Mouse (Mus musculus) heart, embryonic 12.5 days (tissue): ENCODE results near the gene Speer4e. TPM values are rescaled to one million over a fixed set of nuclear protein-coding genes. Genes with fewer than 3 reads are reported as not detected.
A peak's percentile ranks its signal among the peaks of the same experiment; 100 is the strongest.
"Not testable (repeated sequence)": the region's sequence is repeated elsewhere in the genome, so short reads cannot be mapped to it uniquely, and the experiment has no call there.

Experiments used
- ATAC-seq: fragments of 200-750 bp; cut with Nextera tagmentation; 2 replicates; pipeline ENCODE4 v1.8.0; 2017; ENCODE audit warnings: moderate TSS enrichment, moderate library complexity; ENCODE audit not compliant: insufficient number of reproducible peaks, low FRiP score
- H3K27ac ChIP-seq: fragments of 300-500 bp; sonication (generic); 2 replicates; pipeline ENCODE4 v1.5.1; 2016; ENCODE audit warnings: mild to moderate bottlenecking, moderate library complexity; ENCODE audit not compliant: poor library complexity, severe bottlenecking
- H3K27me3 ChIP-seq: fragments of 300-500 bp; sonication (generic); replicated peaks from 2 replicates; pipeline ENCODE4 v1.6.1; 2016; ENCODE audit warnings: mild to moderate bottlenecking, moderate library complexity
- H3K36me3 ChIP-seq: fragments of 300-500 bp; sonication (generic); 2 replicates; pipeline ENCODE4 v1.6.1; 2016; ENCODE audit warnings: mild to moderate bottlenecking, moderate library complexity
- H3K4me1 ChIP-seq: fragments of 300-500 bp; sonication (generic); replicated peaks from 2 replicates; pipeline ENCODE4 v1.6.1; 2016; ENCODE audit warnings: mild to moderate bottlenecking
- H3K4me2 ChIP-seq: fragments of 300-500 bp; sonication (generic); 2 replicates; pipeline ENCODE4 v1.6.1; 2016; ENCODE audit warnings: mild to moderate bottlenecking, moderate library complexity
- H3K4me3 ChIP-seq: fragments of 300-500 bp; sonication (generic); 2 replicates; pipeline ENCODE4 v1.5.1; 2016; ENCODE audit warnings: mild to moderate bottlenecking
- H3K9ac ChIP-seq: fragments of 300-500 bp; sonication (generic); 2 replicates; pipeline ENCODE4 v1.6.1; 2016; ENCODE audit warnings: mild to moderate bottlenecking, moderate library complexity
- H3K9me3 ChIP-seq: fragments of 300-500 bp; sonication (generic); replicated peaks from 2 replicates; pipeline ENCODE4 v1.6.1; 2016; ENCODE audit warnings: mild to moderate bottlenecking, moderate library complexity
- WGBS: fragments of 180-500 bp; shearing (Covaris S2); methylation state at CpG from one replicate; pipeline ENCODE4 v1.1.7; 2016; 5-methylcytosine and 5-hydroxymethylcytosine counted together
- polyA plus RNA-seq: library from polyadenylated mRNA; unstranded; fragments of >200 nt; fragmentation: Nextera tagmentation; extraction: Ambion mirVana; gene quantifications from 2 replicates; pipeline ENCODE4 v1.2.1, GENCODE M21; 2016

Gene Speer4e
- 0.10 and 0.17 TPM in 2 replicates for polyA plus RNA-seq

DNA sequence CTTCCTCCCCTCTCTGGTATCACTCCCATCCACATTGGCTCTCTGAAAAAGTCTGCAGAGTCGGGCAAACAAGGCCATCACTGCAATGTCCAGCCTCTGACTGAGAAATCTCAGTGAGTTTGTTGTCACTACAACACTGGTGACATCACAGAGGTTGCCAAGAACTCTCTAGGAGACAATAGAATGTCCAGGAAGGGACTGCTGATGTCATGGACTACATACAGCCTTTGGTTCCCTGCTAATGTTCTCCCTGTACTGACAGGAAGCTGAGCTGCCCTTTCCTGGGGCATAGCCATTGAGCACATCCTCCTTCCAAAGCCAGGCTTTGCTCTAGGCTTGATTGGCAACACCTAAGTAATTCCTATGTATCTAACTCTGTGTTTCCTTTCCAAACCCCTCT, at the start of gene Speer4e:
Speer4e (minus strand) TSS at position 101 of the 400 bp plus-strand sequence.
- not testable (repeated sequence) for H3K4me2 ChIP-seq, ATAC-seq, H3K27me3 ChIP-seq, H3K27ac ChIP-seq, H3K4me3 ChIP-seq, H3K36me3 ChIP-seq, H3K9me3 ChIP-seq, H3K9ac ChIP-seq, H3K4me1 ChIP-seq
- 65% methylated on average over 1 of the region's 1 CpGs for WGBS

DNA sequence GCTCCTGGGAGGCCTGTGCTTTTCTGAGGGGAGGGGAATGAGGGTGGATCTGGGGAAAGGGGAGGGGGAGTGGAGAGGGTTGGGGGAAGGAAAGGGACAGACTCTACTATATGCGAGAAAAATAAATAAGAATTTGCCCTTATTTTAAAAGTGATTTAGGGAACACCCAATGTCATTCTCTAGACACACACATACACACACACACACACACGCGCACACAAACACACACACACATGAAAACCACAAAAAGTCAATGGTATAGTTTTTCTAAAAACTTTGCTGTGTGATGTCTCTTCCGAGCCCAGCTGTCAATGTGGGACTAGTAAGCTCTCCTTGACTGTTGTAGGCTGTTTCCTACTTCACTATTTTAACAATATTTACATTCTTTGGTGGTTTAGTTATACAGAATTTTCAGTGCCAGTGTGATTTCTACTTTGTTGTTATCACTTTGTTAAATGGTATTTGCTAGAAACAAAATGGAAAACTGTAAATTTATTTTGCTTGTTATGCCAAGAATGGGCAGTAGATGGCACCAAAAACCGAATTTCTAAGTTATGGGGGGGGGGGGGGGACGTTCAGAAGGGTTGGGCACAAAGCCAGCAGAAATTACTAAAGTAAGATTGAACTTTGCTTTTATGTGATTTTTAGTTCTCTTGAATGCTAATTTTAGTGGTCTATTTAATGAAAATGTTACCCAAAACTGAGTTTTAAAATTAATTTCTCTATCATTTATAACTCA, 48.6 kb upstream of the Speer4e start:
- WGBS, result 39% methylated on average over 6 of the region's 6 CpGs
- peak; percentile 61; the same call in 1 of the 2 replicates for ATAC-seq

DNA sequence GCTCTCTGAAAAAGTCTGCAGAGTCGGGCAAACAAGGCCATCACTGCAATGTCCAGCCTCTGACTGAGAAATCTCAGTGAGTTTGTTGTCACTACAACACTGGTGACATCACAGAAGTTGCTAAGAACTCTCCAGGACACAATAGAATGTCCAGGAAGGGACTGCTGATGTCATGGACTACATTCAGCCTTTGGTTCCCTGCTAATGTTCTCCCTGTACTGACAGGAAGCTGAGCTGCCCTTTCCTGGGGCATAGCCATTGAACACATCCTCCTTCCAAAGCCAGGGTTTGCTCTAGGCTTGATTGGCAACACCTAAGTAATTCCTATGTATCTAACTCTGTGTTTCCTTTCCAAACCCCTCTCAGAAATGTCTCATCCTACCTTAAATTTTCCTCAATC, 40.6 kb upstream of the Speer4e start, which contains the start of gene Gm10354:
Gm10354 (minus strand) TSS at position 101 of the 400 bp plus-strand sequence.
- not testable (repeated sequence) for H3K27ac ChIP-seq, H3K27me3 ChIP-seq, H3K4me3 ChIP-seq, H3K9me3 ChIP-seq, H3K36me3 ChIP-seq, ATAC-seq, H3K4me1 ChIP-seq, H3K9ac ChIP-seq, H3K4me2 ChIP-seq
- WGBS, result 25% methylated on average over 1 of the region's 1 CpGs

More for the DNA sequence above, 48.6 kb upstream of the Speer4e start:
- H3K27me3 ChIP-seq, H3K4me2 ChIP-seq, H3K27ac ChIP-seq, H3K4me3 ChIP-seq, H3K4me1 ChIP-seq, H3K36me3 ChIP-seq, H3K9ac ChIP-seq: not testable (repeated sequence)
- H3K9me3 ChIP-seq, result peaks cover 15% of the 10 kb centered on the region

DNA sequence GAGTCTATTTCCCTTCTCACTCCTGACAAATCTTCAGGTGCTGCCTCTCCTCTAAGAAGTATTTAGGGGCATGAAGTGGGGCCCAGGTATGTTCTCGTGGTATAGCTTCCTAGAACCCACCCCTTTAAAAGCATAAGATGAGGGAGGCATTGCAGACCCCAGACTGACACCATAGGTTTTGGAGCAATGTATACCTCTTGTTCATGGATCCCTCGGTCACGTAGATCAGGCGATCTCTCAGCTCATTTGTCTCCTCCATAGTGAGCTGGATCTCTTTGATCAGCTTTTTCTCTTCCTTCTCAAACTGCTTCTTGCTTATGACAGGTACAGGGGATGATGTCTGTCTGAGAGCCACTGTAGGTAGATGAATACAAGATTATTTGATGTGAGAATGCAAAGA, 39.1 kb upstream of the Speer4e start:
- WGBS, result 59% methylated on average over 4 of the region's 4 CpGs
- not testable (repeated sequence) for ATAC-seq

DNA sequence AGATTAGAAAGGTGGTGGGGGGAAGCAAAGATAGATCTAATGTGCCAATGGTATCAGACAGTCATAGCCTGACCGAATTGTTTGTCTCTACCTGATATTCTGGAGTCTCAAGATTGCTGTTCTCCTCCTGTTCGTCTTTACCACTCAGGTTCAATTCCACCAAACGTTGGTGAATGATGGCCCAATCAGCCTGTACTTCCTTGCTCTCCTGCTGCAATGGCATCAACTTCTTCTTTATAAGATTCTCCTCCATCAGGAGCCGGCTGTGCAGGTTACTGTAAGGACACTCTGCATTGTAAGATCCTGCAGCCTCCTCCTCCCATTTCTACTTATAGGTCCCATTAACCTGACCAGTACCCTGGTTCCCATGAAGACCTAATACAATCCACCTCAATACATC, 37.1 kb upstream of the Speer4e start:
- H3K9me3 ChIP-seq, result peaks cover 11% of the 10 kb centered on the region
- H3K9ac ChIP-seq, H3K27me3 ChIP-seq, H3K27ac ChIP-seq, H3K4me3 ChIP-seq, H3K36me3 ChIP-seq, ATAC-seq, H3K4me2 ChIP-seq, H3K4me1 ChIP-seq: not testable (repeated sequence)
- WGBS, result 56% methylated on average over 4 of the region's 4 CpGs

More for the DNA sequence above, 39.1 kb upstream of the Speer4e start:
- H3K36me3 ChIP-seq, H3K9ac ChIP-seq, H3K9me3 ChIP-seq, H3K27ac ChIP-seq, H3K4me3 ChIP-seq, H3K4me2 ChIP-seq, H3K27me3 ChIP-seq, H3K4me1 ChIP-seq: not testable (repeated sequence)

DNA sequence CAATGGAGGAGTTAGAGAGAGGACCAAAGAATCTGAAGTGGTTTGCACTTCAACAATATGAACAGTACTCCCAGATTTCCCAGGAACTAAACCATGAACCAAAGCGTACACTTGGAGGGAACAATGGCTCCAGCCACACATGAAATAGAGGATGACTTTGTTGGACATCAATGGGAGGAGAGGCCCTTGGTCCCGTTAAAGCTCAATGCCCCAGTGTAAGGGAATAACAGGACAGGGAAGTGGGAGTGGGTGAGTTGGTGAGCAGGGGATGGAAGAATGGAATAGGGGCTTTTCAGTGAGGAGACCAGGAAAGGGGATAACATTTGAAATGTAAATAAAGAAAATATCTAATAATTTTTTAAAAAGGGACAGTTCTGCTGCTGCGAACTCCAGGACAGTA, 34.6 kb upstream of the Speer4e start:
- H3K9ac ChIP-seq, ATAC-seq, H3K36me3 ChIP-seq, H3K27me3 ChIP-seq, H3K4me1 ChIP-seq, H3K4me3 ChIP-seq, H3K27ac ChIP-seq, H3K4me2 ChIP-seq: not testable (repeated sequence)
- H3K9me3 ChIP-seq, result peaks cover 11% of the 10 kb centered on the region
- 75% methylated on average over 3 of the region's 3 CpGs for WGBS

DNA sequence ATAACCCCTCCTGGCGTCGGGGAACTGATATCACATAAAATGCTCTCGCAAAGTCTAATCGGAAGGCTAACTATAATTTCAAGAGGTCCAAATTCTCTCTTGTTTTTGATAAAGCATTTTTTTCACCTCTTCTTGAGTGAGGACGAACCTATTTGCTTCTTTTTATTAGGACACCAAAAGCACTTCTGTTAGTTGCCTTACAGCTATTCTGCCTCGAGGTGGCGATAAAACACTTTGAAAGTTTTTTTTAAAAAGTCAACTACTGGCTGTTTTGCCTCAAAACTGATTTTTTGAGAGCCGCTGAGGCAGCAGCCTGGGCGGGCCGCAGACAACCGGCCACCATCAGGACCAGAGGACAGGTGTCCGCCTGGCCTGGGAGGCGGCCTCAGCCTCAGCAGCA, 25.6 kb upstream of the Speer4e start:
- ATAC-seq, H3K4me2 ChIP-seq, H3K36me3 ChIP-seq, H3K27me3 ChIP-seq, H3K4me3 ChIP-seq, H3K4me1 ChIP-seq, H3K9ac ChIP-seq, H3K9me3 ChIP-seq, H3K27ac ChIP-seq: not testable (repeated sequence)
- 72% methylated on average over 13 of the region's 13 CpGs for WGBS

DNA sequence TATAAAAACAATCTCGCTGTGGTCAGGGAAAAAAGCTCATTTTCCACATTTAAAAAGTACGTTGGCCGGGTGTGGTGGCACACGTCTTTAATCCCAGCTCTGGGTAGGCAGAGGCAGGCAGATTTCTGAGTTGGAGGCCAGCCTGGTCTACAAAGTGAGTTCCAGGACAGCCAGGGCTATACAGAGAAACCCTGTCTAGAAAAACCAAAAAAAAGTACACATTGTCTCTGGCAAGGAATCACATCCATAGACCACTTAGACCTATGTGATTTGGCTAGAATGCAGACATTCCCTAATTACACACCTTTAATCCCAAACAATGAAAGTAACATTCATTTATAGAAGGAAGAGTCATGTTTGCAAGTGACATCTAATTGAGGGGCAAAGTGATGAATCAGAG, 23.3 kb upstream of the Speer4e start:
- H3K4me1 ChIP-seq, H3K27ac ChIP-seq, H3K4me2 ChIP-seq, H3K9me3 ChIP-seq, H3K27me3 ChIP-seq, H3K4me3 ChIP-seq, H3K36me3 ChIP-seq, H3K9ac ChIP-seq: not testable (repeated sequence)
- 69% methylated on average over 4 of the region's 4 CpGs for WGBS
- 0 out of 2 replicates have a peak, but pooled peaks have one; percentile 61 for ATAC-seq

DNA sequence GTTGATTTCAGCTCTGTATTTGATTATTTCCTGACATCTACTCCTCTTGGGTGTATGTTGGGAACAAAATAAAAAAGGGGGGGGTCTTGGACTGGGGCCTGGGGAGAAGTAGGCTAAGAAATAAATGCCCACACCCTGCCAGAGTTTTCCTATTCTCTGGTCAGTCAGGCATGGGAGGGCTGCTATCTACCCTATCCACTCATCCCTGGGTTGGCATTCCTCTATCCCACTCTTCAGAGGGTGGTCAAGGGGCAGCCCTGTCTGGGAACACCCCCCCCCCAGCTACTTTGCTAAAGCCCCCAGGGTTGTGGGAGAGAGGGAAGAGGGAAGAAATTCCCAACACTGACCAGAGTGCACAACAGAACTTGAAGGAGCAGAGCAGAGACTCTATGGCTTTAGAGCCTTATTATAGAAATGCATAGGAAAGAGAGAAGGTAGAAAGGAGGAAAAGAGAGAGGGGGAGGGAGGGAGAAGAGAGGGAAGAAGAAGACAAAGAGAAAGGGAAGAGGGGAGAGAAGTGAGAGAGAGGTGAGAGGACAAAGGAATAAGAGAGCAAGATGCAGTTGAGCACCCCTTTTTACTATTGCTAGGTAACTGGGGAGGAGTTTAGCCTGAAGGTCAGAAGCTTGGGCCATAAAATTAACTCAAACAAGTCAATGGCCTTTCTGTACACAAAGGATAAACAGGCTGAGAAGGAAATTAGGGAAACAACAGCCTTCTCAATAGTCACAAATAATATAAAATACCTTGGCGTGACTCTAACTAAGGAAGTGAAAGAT, 17.9 kb upstream of the Speer4e start:
- WGBS, result 80% methylated on average over 1 of the region's 1 CpGs

DNA sequence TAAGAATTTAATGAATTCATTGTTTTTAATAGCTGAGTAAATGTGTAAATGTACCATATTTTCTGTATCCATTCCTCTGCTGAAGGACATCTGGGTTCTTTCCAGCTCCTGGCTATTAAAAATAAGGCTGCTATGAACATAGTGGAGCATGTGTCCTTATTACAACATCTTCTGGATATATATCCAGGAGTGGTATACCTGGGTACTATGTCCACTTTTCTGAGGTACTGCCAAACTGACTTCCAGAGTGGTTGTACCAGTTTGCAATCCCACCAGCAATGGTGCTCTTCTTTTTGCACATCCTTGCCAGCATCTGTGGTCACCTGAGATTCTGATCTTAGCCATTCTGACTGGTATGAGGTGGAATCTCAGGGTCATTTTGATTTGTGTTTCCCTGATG, 15.4 kb upstream of the Speer4e start:
- H3K27me3 ChIP-seq, H3K36me3 ChIP-seq, H3K4me3 ChIP-seq, H3K4me2 ChIP-seq, ATAC-seq, H3K27ac ChIP-seq, H3K4me1 ChIP-seq, H3K9ac ChIP-seq: not testable (repeated sequence)
- peaks cover 17% of the 10 kb centered on the region for H3K9me3 ChIP-seq

More for the DNA sequence above, 17.9 kb upstream of the Speer4e start:
- H3K9ac ChIP-seq, H3K4me3 ChIP-seq, H3K27me3 ChIP-seq, H3K4me2 ChIP-seq, H3K27ac ChIP-seq, H3K36me3 ChIP-seq, H3K4me1 ChIP-seq: not testable (repeated sequence)
- H3K9me3 ChIP-seq, result peaks cover 17% of the 10 kb centered on the region
- ATAC-seq, result peak; percentile 76; the same call in 1 of the 2 replicates

DNA sequence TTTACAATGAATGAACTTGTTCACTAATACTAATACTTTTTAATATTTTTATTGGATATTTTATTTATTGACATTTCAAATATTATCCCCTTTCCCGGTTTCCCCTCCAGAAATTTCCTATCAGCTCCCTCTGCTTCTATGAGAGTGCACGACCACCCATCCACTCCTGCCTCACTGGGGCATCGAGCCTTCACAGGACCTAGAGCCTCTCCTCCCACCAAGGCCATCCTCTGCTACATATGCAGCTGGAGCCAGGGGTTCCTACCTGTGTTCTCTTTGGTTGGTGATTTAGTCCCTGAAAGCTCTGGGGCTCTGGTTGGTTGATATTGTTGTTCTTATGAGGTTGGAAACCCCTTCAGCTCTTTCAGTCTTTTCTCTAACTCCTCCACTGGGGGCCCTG, 14.5 kb upstream of the Speer4e start:
- H3K36me3 ChIP-seq, H3K4me1 ChIP-seq, H3K4me2 ChIP-seq, H3K4me3 ChIP-seq, H3K9ac ChIP-seq, ATAC-seq, H3K27me3 ChIP-seq, H3K27ac ChIP-seq: not testable (repeated sequence)
- H3K9me3 ChIP-seq, result peaks cover 16% of the 10 kb centered on the region
- 57% methylated on average over 3 of the region's 3 CpGs for WGBS
